Mouse (Mus musculus) spleen, adult 2 months (tissue): ENCODE measurements around the gene Acat3.

ENCODE experiments used
- CTCF ChIP-seq: fragments of 200-500 bp; IDR thresholded peaks from 2 replicates; pipeline ENCODE4 v1.5.1; 2011; ENCODE audit warnings: mild to moderate bottlenecking, inconsistent platforms; ENCODE audit not compliant: insufficient read depth, insufficient read length, insufficient replicate concordance; ENCODE audit errors: extremely low read depth
- POLR2A ChIP-seq: fragments of 200-500 bp; IDR thresholded peaks from 2 replicates; pipeline ENCODE4 v1.6.1; 2011; ENCODE audit warnings: low read depth, low read length, inconsistent platforms

- TF ChIP-seq CTCF (no peak), POLR2A (peak; percentile 95)
Measured at GRCm38 (mm10) chr17:12960331-12960873, 20.0 kb upstream of the Acat3 start, which contains the start of gene Acat2.
